Mouse (Mus musculus): ENCODE measurements around the gene Scn2b. TPM values are rescaled to one million over a fixed set of nuclear protein-coding genes. Genes with fewer than 3 reads are reported as not detected.

The Scn2b gene
- total RNA-seq, 2 experiments from 2014 or later = 1.1 TPM

GRCm38 (mm10) chr9:45153361-45153760 lies 35.8 kb downstream of the Scn2b start:
- DNase-seq (ENCODE audit: low spot score) = no peak
- intact Hi-C loops (cut with DNase I) = loop anchor here (5.0 kb wide), 1 partner anchor 41 kb away; no protein-coding TSS in a partner anchor

GRCm38 (mm10) chr9:45167903-45168302 lies 50.3 kb downstream of the Scn2b start:
- intact Hi-C loops (cut with DNase I) = no loop called here
- DNase-seq (ENCODE audit: low spot score) = no peak

- intact Hi-C loops (cut with DNase I) = no loop called here
- DNase-seq (ENCODE audit: low spot score) = no peak
Measured at GRCm38 (mm10) chr9:45170150-45170549, 52.6 kb downstream of the Scn2b start.

- intact Hi-C loops (cut with DNase I) = no loop called here
- no peak for DNase-seq (ENCODE audit: low spot score)
Measured at GRCm38 (mm10) chr9:45171073-45171610, 53.6 kb downstream of the Scn2b start.

GRCm38 (mm10) chr9:45173475-45173874 lies 55.9 kb downstream of the Scn2b start:
- no peak for DNase-seq (ENCODE audit: low spot score)
- intact Hi-C loops (cut with DNase I) = no loop called here

GRCm38 (mm10) chr9:45179282-45179681 lies 61.7 kb downstream of the Scn2b start:
- intact Hi-C loops (cut with DNase I) = no loop called here
- DNase-seq (ENCODE audit: low spot score) = no peak

Other genes starting within 250 kb of the Scn2b start
- gene Kmt2a, start 236.5 kb upstream of the Scn2b start, total RNA-seq (2021) = 10 to 100 TPM; 23.2 to 28.1 TPM
- gene Atp5l, start 197.0 kb upstream of the Scn2b start, total RNA-seq (2021) = 1,000 to 10,000 TPM; 1,628 to 1,660 TPM
- gene Ube4a, start 152.2 kb upstream of the Scn2b start, total RNA-seq (2021) = 10 to 100 TPM; 37.4 to 38.3 TPM
- not detected for gene Cd3g, start 137.4 kb upstream of the Scn2b start, total RNA-seq (2021)
- under 1 TPM; 0.16 to 0.34 TPM for gene Cd3d, start 136.0 kb upstream of the Scn2b start, total RNA-seq (2021)
- under 1 TPM; 0.36 to 0.57 TPM for gene Cd3e, start 108.2 kb upstream of the Scn2b start, total RNA-seq (2021)
- gene Mpzl2, start 78.0 kb upstream of the Scn2b start, total RNA-seq (2021) = 1 to 10 TPM in 1 of 2 experiments, under 1 TPM in 1; 0.81 to 1.0 TPM
- 1 to 10 TPM; 1.5 to 2.6 TPM for gene Mpzl3, start 62.6 kb upstream of the Scn2b start, total RNA-seq (2021)
- gene Jaml, start 38.6 kb upstream of the Scn2b start, total RNA-seq (2021) = under 1 TPM; 0.26 to 0.84 TPM
- gene Scn4b, start 20.6 kb downstream of the Scn2b start, total RNA-seq (2021) = 1 to 10 TPM; 2.5 to 2.8 TPM
- gene BC049352, start 64.2 kb downstream of the Scn2b start, total RNA-seq (2021) = not detected
- gene Tmprss4, start 86.3 kb downstream of the Scn2b start, total RNA-seq (2021) = not detected
- 1 to 10 TPM; 2.2 to 2.3 TPM for gene Il10ra, start 151.4 kb downstream of the Scn2b start, total RNA-seq (2021)
- 1 to 10 TPM; 3.6 to 3.7 TPM for gene Tmprss13, start 201.3 kb downstream of the Scn2b start, total RNA-seq (2021)